Mouse (Mus musculus) megakaryocyte, embryonic 14.5 days (primary cell): ENCODE results near the gene Cwc22.

Source experiments
- FLI1 ChIP-seq: IDR thresholded peaks from 2 replicates; pipeline ENCODE4 v1.6.1; 2012; ENCODE audit warnings: low read length, inconsistent platforms, mixed read lengths
- GATA1 ChIP-seq: IDR thresholded peaks from 3 replicates; pipeline ENCODE4 v1.6.1; 2012; ENCODE audit warnings: mixed read lengths, low read length, inconsistent platforms, borderline replicate concordance

- TF ChIP-seq GATA1: no peak
- TF ChIP-seq FLI1: no peak; the same call in 1 of the 2 replicates
Measured at GRCm38 (mm10) chr2:77888826-77889225, 57.3 kb downstream of the Cwc22 start.
